Mouse (Mus musculus) lung, adult 2 months (tissue): ENCODE measurements around the gene Usp21.

Experiments
- CTCF ChIP-seq: fragments of 200-500 bp; IDR thresholded peaks from 2 replicates; pipeline ENCODE4 v1.5.1; 2011; ENCODE audit warnings: mild to moderate bottlenecking, low read length, control low read depth; ENCODE audit not compliant: insufficient read depth
- POLR2A ChIP-seq: fragments of 200-500 bp; IDR thresholded peaks from 2 replicates; pipeline ENCODE4 v1.6.1; 2011; ENCODE audit warnings: low read depth, mild to moderate bottlenecking, control low read depth, low read length, borderline replicate concordance; ENCODE audit errors: extremely low read depth

GRCm38 (mm10) chr1:171258921-171259320, 28.9 kb downstream of the Usp21 start:
- no peak for TF ChIP-seq CTCF
- TF ChIP-seq POLR2A = no peak
